Mouse (Mus musculus) cerebellum, adult 2 months (tissue): Measurements from ENCODE around the gene Jtb.

ENCODE experiments used
- CTCF ChIP-seq: fragments of 200-500 bp; IDR thresholded peaks from 2 replicates; pipeline ENCODE4 v1.5.1; 2011; ENCODE audit warnings: low read depth, mild to moderate bottlenecking, control low read depth, low read length, moderate library complexity, borderline replicate concordance; ENCODE audit not compliant: insufficient read depth
- POLR2A ChIP-seq: fragments of 200-500 bp; IDR thresholded peaks from 2 replicates; pipeline ENCODE4 v1.6.1; 2011; ENCODE audit warnings: low read length, control low read depth, borderline replicate concordance; ENCODE audit not compliant: insufficient read depth

- TF ChIP-seq CTCF (no peak), POLR2A (no peak)
These were observed 46.8 kb downstream of the Jtb start for GRCm38 (mm10) chr3:90278211-90278610.
